Comparison of ENCODE assay signal across 8 mouse cellular contexts in the genomic region with DNA sequence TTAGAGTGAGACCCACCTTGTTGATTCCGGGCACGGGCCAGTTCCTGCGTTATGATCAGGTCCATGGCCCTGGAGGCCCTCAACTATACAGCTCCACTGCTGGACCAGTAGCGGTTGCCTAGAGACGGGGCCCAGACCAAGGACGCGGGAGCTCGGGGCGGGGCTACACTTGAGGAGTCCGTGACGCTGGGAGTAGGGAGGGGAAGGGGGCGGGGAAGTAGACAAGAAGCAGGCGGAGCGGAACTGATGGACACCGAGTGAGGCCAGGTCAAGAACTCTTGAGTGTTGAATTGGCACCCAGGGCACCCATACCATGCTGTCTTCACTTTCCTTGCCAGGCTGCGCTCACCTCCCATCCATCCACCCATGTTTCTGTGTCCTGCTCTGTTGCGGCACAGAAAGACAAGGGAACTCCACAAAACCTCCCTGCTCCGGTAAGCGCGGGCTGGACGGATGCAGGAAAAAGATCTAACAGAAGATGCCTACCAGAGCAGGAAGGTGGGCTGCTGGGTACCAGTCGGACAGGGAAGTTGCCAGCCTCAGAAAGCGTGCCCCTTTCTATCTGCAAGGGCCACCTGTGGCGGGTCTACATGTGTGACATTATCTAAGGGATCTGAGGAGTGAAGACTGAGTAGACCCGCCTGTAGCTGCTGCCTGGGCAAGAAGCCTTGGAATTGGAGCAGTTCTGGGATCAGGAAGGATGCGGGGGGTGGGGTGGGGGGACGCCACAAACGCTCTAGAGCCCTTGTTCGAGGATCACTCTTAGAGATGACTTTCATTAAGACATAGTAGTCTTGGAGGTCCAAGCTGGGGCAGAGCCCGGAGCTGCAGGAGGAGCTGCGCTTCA. TPM values are rescaled to one million over a fixed set of nuclear protein-coding genes. Genes with fewer than 3 reads are reported as not detected.
DNase-seq lines count a peak whose midpoint lies in the region; ATAC-seq and TF ChIP-seq lines count a peak whose summit lies in the region.

A gene (minus strand): TSS at position 112 of the 847 bp plus-strand sequence.

- DNase-seq in WW6 (ENCODE audit: low read depth, low spot score), result peak; percentile 52
- DNase-seq in cerebellum, postnatal 25 days, result peak; percentile 82 to 93
- DNase-seq in gastrocnemius, adult 2 months, result peak; percentile 90
- peak; percentile 89 for DNase-seq in hindbrain, postnatal 0 days (ENCODE audit: low spot score)
- peak; percentile 79 to 89 for DNase-seq in left cerebral cortex, adult 18-20 months (ENCODE audit: low spot score in 2 of 2)
- peak; percentile 88 for DNase-seq in lung, postnatal 4 days
- DNase-seq in right cerebral cortex, adult 18-20 months, result peak; percentile 90
- DNase-seq in urinary bladder, postnatal 36 days (ENCODE audit: low spot score in 2 of 2), result peak; percentile 60 to 83

- H3K4me1 ChIP-seq in hindbrain, postnatal 0 days (ENCODE audit: insufficient read depth, low read length), result 0 out of 2 replicates have a peak, but pooled peaks cover 2% of the 10 kb centered on the region

- peak within 1 kb of the TSS; percentile 76 for H3K4me3 ChIP-seq in gastrocnemius, adult 2 months
- H3K4me3 ChIP-seq in hindbrain, postnatal 0 days (ENCODE audit: low read length), result peak within 1 kb of the TSS; percentile 52

- peak; percentile 87 for ATAC-seq in hindbrain, postnatal 0 days

- H3K36me3 ChIP-seq in hindbrain, postnatal 0 days (ENCODE audit: insufficient read depth, low read length), result no peaks in the 10 kb centered on the region

- peak within 1 kb of the TSS; percentile 84 for H3K27ac ChIP-seq in gastrocnemius, adult 2 months
- H3K27ac ChIP-seq in hindbrain, postnatal 0 days, result peak within 1 kb of the TSS; percentile 82

- WGBS in hindbrain, postnatal 0 days, result under 1% methylated on average over 31 of the region's 31 CpGs

- H3K9me3 ChIP-seq in hindbrain, postnatal 0 days (ENCODE audit: low read length), result no peaks in the 10 kb centered on the region

- H3K4me2 ChIP-seq in hindbrain, postnatal 0 days (ENCODE audit: low read depth, low read length), result peak within 1 kb of the TSS; percentile 94

- no peaks in the 10 kb centered on the region for H3K27me3 ChIP-seq in hindbrain, postnatal 0 days (ENCODE audit: insufficient read depth, low read length)

- H3K9ac ChIP-seq in hindbrain, postnatal 0 days (replicated peaks; ENCODE audit: low read length), result peak within 1 kb of the TSS; percentile 67

- TF ChIP-seq CTCF in gastrocnemius, adult 2 months (IDR thresholded peaks at IDR 0.05), result no peak
- TF ChIP-seq CTCF in hindbrain, postnatal 0 days (IDR thresholded peaks at IDR 0.05; ENCODE audit: low read depth), result no peak

- intact Hi-C loops in gastrocnemius, adult 2 months (cut with DNase I), result loop anchor here (1.0 to 10.0 kb wide), 2 partner anchors 36 to 199 kb away; no protein-coding TSS in a partner anchor

RNA-seq across cellular contexts. Expression of the gene that starts here (rescaled TPM):
- total RNA-seq in gastrocnemius, adult 2 months (2021), result under 1 TPM in 1 of 2 experiments, not detected in 1; 0.28 TPM
- 3.2 and 7.0 TPM in 2 replicates for total RNA-seq in hindbrain, postnatal 0 days (2014; rRNA removed)
- 3.5 TPM in 2 replicates for polyA plus RNA-seq in hindbrain, postnatal 0 days (2015; fragmentation: Nextera tagmentation; extraction: Ambion mirVana)
- 1 to 10 TPM; 3.3 to 4.0 TPM for total RNA-seq in left cerebral cortex, adult 18-20 months (2021)

Comparison
In these comparisons a context has a peak if more than half of its experiments do, and no peak if none do; other contexts are left out.
1. Peak in every context shown above with its lines: DNase-seq, ATAC-seq, H3K4me3 ChIP-seq and H3K27ac ChIP-seq.
2. Peak in DNase-seq, H3K4me3 ChIP-seq and H3K27ac ChIP-seq in gastrocnemius, adult 2 months; RNA of the gene not detected or under 1 TPM.